9 mouse cellular contexts compared by ENCODE assay signal in the genomic region with DNA sequence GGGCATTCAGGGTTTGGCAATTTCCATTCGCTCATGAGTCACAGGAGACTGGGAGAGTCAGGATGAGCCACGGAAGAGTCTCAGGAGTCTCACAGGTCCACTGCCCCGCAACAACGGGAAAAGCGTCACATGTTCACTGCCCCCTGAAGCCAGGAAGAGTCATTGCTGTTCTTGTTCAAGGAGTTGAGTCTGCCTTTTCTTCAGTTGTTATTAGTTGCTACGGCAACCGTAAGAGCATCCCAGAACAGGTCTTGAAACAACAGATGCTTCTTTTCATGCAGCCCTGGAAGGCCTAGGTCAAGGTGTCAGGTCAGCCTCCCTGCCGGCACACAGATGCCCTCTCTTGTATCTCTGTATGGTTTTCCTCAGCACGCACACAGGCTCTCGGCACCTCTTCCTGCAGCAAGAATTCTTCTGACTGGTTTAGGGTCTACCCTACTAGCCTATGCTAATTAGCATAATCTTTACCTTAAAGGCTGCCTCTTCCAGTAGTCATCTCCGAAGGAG. TPM values are rescaled to one million over a fixed set of nuclear protein-coding genes. Genes with fewer than 3 reads are reported as not detected.
DNase-seq lines count a peak whose midpoint lies in the region; ATAC-seq and TF ChIP-seq lines count a peak whose summit lies in the region.
"Had no signal": no experiment of that assay in that cellular context is flagged by ENCODE, and none has a peak within 500 bp of the region (broad histone marks: within the 10 kb centered on the region; RNA-seq: fewer than 3 reads in every experiment).

No protein-coding gene starts in this region.

- H3K4me2 ChIP-seq in forebrain, embryonic 15.5 days (replicated peaks), result no peak overlapping the region
- H3K4me2 ChIP-seq in midbrain, embryonic 12.5 days (replicated peaks), result peak overlapping the region; percentile 3; the same call in 1 of the 2 replicates

- no peaks in the 10 kb centered on the region for H3K9me3 ChIP-seq in MEL (replicated peaks; ENCODE audit: insufficient read depth, low read length)
- H3K9me3 ChIP-seq in forebrain, embryonic 15.5 days, result no peaks in the 10 kb centered on the region
- H3K9me3 ChIP-seq in midbrain, embryonic 12.5 days, result no peaks in the 10 kb centered on the region

- H3K4me1 ChIP-seq in MEL (ENCODE audit: control insufficient read depth in 1 of 2, insufficient read depth in 2 of 2, low read length in 2 of 2), result no peaks in the 10 kb centered on the region
- H3K4me1 ChIP-seq in forebrain, embryonic 15.5 days, result peaks cover 24% of the 10 kb centered on the region
- H3K4me1 ChIP-seq in midbrain, embryonic 12.5 days, result peaks cover 31% of the 10 kb centered on the region

- intact Hi-C loops in gastrocnemius, adult 2 months (cut with DNase I), result no loop called here

- TF ChIP-seq POLR2A in MEL (IDR thresholded peaks at IDR 0.05; ENCODE audit: control insufficient read depth in 1 of 2, insufficient read depth in 1 of 2, low read depth in 1 of 2, low read length in 2 of 2, poor library complexity in 1 of 2), result no peak

- TF ChIP-seq CTCF in gastrocnemius, adult 2 months (IDR thresholded peaks at IDR 0.05), result no peak; the same call in 1 of the 2 replicates
- no peak for TF ChIP-seq CTCF in MEL (IDR thresholded peaks at IDR 0.05 in 2 of 3, conservative IDR thresholded peaks at IDR 0.05 in 1 of 3; ENCODE audit: control insufficient read depth in 1 of 3, insufficient read depth in 1 of 3, low read depth in 2 of 3, low read length in 3 of 3, poor library complexity in 1 of 3, severe bottlenecking in 1 of 3)

- peaks cover 0 to 50% of the 10 kb centered on the region in 2 experiments; a peak in 2 of 4 replicates for H3K36me3 ChIP-seq in MEL (ENCODE audit: control insufficient read depth in 1 of 2, insufficient read depth in 2 of 2, low read length in 2 of 2)
- no peaks in the 10 kb centered on the region for H3K36me3 ChIP-seq in forebrain, embryonic 15.5 days
- no peaks in the 10 kb centered on the region for H3K36me3 ChIP-seq in midbrain, embryonic 12.5 days

- peaks cover 83% of the 10 kb centered on the region for H3K79me2 ChIP-seq in MEL (ENCODE audit: control insufficient read depth, insufficient read depth, low read length, poor library complexity)

- 42% methylated on average over 11 of the region's 11 CpGs for WGBS in forebrain, embryonic 15.5 days
- WGBS in midbrain, embryonic 12.5 days, result 14% methylated on average over 11 of the region's 11 CpGs

- TF ChIP-seq RAD21 in MEL (IDR thresholded peaks at IDR 0.05; ENCODE audit: low read depth, low read length), result no peak

- ATAC-seq in forebrain, embryonic 15.5 days (replicated peaks), result 0 out of 2 replicates have a peak, but pooled peaks have one; percentile 43
- ATAC-seq in midbrain, embryonic 12.5 days (ENCODE audit: low FRiP score, low read depth), result peak; percentile 27; the same call in 1 of the 2 replicates
- no peak for ATAC-seq in CD4-positive, CD25-positive, alpha-beta regulatory T cell, adult 4 months

- no peak for TF ChIP-seq EP300 in MEL (IDR thresholded peaks at IDR 0.05; ENCODE audit: low read depth in 1 of 2, low read length in 2 of 2)

- peak overlapping the region; percentile 81 for H3K27ac ChIP-seq in gastrocnemius, adult 2 months
- H3K27ac ChIP-seq in MEL (ENCODE audit: control insufficient read depth, low read depth, low read length), result no peak overlapping the region
- no peak overlapping the region for H3K27ac ChIP-seq in forebrain, embryonic 15.5 days (replicated peaks)
- H3K27ac ChIP-seq in midbrain, embryonic 12.5 days (replicated peaks), result no peak overlapping the region

- DNase-seq in gastrocnemius, adult 2 months, result no peak
- DNase-seq in gastrocnemius, postnatal 10 days, result no peak
- DNase-seq in MEL (ENCODE audit: low read depth, low spot score), result no peak
- no peak for DNase-seq in spleen, adult 12 weeks (ENCODE audit: low spot score)
- no peak for DNase-seq in gastrocnemius, postnatal 25 days
- DNase-seq: cerebellum, adult 8-10 months had no signal

- peak overlapping the region; percentile 26 for H3K4me3 ChIP-seq in gastrocnemius, adult 2 months
- H3K4me3 ChIP-seq in MEL (ENCODE audit: control insufficient read depth in 1 of 2, insufficient read depth in 1 of 2, low read depth in 2 of 2, low read length in 2 of 2), result no peak overlapping the region
- no peak overlapping the region for H3K4me3 ChIP-seq in forebrain, embryonic 15.5 days
- H3K4me3 ChIP-seq in midbrain, embryonic 12.5 days, result no peak overlapping the region

- H3K27me3 ChIP-seq in MEL (ENCODE audit: control insufficient read depth in 1 of 2, insufficient read depth in 2 of 2, low read length in 2 of 2), result no peaks in the 10 kb centered on the region
- H3K27me3 ChIP-seq in forebrain, embryonic 15.5 days, result no peaks in the 10 kb centered on the region
- peaks cover 9% of the 10 kb centered on the region; the same call in 1 of the 2 replicates for H3K27me3 ChIP-seq in midbrain, embryonic 12.5 days

- no peak overlapping the region for H3K9ac ChIP-seq in MEL (ENCODE audit: control insufficient read depth, low read depth, low read length, poor library complexity, severe bottlenecking)
- no peak overlapping the region for H3K9ac ChIP-seq in forebrain, embryonic 15.5 days (replicated peaks)
- H3K9ac ChIP-seq in midbrain, embryonic 12.5 days (replicated peaks), result no peak overlapping the region

TF ChIP-seq in MEL, 35 proteins besides CTCF, POLR2A, EP300 and RAD21:
- TF ChIP-seq MAX (IDR thresholded peaks at IDR 0.05; ENCODE audit: low read length) (no peak), USF2 (IDR thresholded peaks at IDR 0.05; ENCODE audit: borderline replicate concordance in 1 of 2, insufficient read depth in 1 of 2, low read depth in 1 of 2, low read length in 2 of 2) (no peak), MEF2A (IDR thresholded peaks at IDR 0.05; ENCODE audit: extremely low read depth, insufficient replicate concordance, low read depth, low read length, poor library complexity, severe bottlenecking) (no peak), RCOR1 (IDR thresholded peaks at IDR 0.05; ENCODE audit: low read depth, low read length) (no peak), KAT2A (conservative IDR thresholded peaks at IDR 0.05; ENCODE audit: low read depth, low read length) (no peak), ZNF384 (IDR thresholded peaks at IDR 0.05; ENCODE audit: low read depth, low read length) (no peak), ZMIZ1 (IDR thresholded peaks at IDR 0.05; ENCODE audit: low read depth, low read length) (0 out of 2 replicates have a peak, but pooled peaks have one; percentile 40), POLR2AphosphoS5 (IDR thresholded peaks at IDR 0.05; ENCODE audit: borderline replicate concordance, low read depth, low read length) (no peak), POLR2AphosphoS2 (IDR thresholded peaks at IDR 0.05; ENCODE audit: low read length) (peak; percentile 41; the same call in 1 of the 2 replicates), USF1 (IDR thresholded peaks at IDR 0.05; ENCODE audit: low read depth, low read length) (peak; percentile 3; the same call in 1 of the 2 replicates), NELFE (IDR thresholded peaks at IDR 0.05; ENCODE audit: low read depth, low read length) (no peak), SIN3A (IDR thresholded peaks at IDR 0.05; ENCODE audit: low read length) (no peak), MYB (IDR thresholded peaks at IDR 0.05; ENCODE audit: low read depth, low read length) (no peak)

RNA-seq across cellular contexts. Expression of a gene that starts 36.9 kb away (rescaled TPM):
- total RNA-seq in gastrocnemius, adult 2 months (2021), result 10 to 100 TPM; 48.6 to 51.2 TPM
- total RNA-seq in gastrocnemius, postnatal 10 days (2021), result 10 to 100 TPM; 64.8 to 76.4 TPM
- total RNA-seq in MEL (2012; rRNA removed), result 66.6 and 69.4 TPM in 2 replicates
- 10 to 100 TPM; 54.8 to 61.4 TPM for polyA plus RNA-seq in MEL (2012; ENCODE audit: insufficient read depth in 1 of 2, insufficient read length in 2 of 2, low read depth in 1 of 2, low replicate concordance in 2 of 2, missing spikeins in 1 of 2)
- polyA plus RNA-seq in forebrain, embryonic 15.5 days (2015; fragmentation: Nextera tagmentation; extraction: Ambion mirVana), result 22.1 and 22.4 TPM in 2 replicates
- polyA plus RNA-seq in midbrain, embryonic 12.5 days (2016; fragmentation: Nextera tagmentation; extraction: Ambion mirVana), result 32.6 and 35.8 TPM in 2 replicates
- 10 to 100 TPM; 34.8 to 54.6 TPM for polyA plus RNA-seq in CD4-positive, CD25-positive, alpha-beta regulatory T cell, adult 4 months (2017; shearing (Covaris generic))
- total RNA-seq in gastrocnemius, postnatal 25 days (2021), result 10 to 100 TPM; 39.5 to 39.6 TPM
